Mouse (Mus musculus) ES-E14 (cell line): ENCODE data around the gene Padi2.

ENCODE experiments used
- CHD2 ChIP-seq: IDR thresholded peaks from 2 replicates; pipeline ENCODE4 v1.6.1; 2014; ENCODE audit warnings: mild to moderate bottlenecking, low read depth, low read length, inconsistent platforms
- HCFC1 ChIP-seq: IDR thresholded peaks from 2 replicates; pipeline ENCODE4 v1.6.1; 2012; ENCODE audit warnings: low read length, inconsistent platforms, borderline replicate concordance; ENCODE audit not compliant: insufficient read depth
- MAFK ChIP-seq: IDR thresholded peaks from 2 replicates; pipeline ENCODE4 v1.6.1; 2014; ENCODE audit warnings: mild to moderate bottlenecking, low read depth, low read length, inconsistent platforms; ENCODE audit not compliant: insufficient read depth
- ZC3H11A ChIP-seq: IDR thresholded peaks from 2 replicates; pipeline ENCODE4 v1.6.1; 2012; ENCODE audit warnings: low read depth, mild to moderate bottlenecking, inconsistent platforms, low read length, borderline replicate concordance
- ZNF384 ChIP-seq: IDR thresholded peaks from 2 replicates; pipeline ENCODE4 v1.6.1; 2012; ENCODE audit warnings: low read depth, low read length, inconsistent platforms

GRCm38 (mm10) chr4:140929745-140930144, 23.6 kb downstream of the Padi2 start:
- TF ChIP-seq MAFK (no peak), CHD2 (no peak), ZNF384 (no peak), ZC3H11A (no peak), HCFC1 (no peak)
